Mouse (Mus musculus): Measurements from ENCODE around the gene Smim13. TPM values are rescaled to one million over a fixed set of nuclear protein-coding genes. Genes with fewer than 3 reads are reported as not detected.
A peak's percentile ranks its signal among the peaks of the same experiment; 100 is the strongest.
"Not testable (repeated sequence)": the region's sequence is repeated elsewhere in the genome, so short reads cannot be mapped to it uniquely, and the experiment has no call there.

Smim13 gene
- polyA plus RNA-seq (2017; shearing (Covaris generic)): 1 to 10 TPM; 2.3 to 4.8 (median 3.1) TPM

DNA sequence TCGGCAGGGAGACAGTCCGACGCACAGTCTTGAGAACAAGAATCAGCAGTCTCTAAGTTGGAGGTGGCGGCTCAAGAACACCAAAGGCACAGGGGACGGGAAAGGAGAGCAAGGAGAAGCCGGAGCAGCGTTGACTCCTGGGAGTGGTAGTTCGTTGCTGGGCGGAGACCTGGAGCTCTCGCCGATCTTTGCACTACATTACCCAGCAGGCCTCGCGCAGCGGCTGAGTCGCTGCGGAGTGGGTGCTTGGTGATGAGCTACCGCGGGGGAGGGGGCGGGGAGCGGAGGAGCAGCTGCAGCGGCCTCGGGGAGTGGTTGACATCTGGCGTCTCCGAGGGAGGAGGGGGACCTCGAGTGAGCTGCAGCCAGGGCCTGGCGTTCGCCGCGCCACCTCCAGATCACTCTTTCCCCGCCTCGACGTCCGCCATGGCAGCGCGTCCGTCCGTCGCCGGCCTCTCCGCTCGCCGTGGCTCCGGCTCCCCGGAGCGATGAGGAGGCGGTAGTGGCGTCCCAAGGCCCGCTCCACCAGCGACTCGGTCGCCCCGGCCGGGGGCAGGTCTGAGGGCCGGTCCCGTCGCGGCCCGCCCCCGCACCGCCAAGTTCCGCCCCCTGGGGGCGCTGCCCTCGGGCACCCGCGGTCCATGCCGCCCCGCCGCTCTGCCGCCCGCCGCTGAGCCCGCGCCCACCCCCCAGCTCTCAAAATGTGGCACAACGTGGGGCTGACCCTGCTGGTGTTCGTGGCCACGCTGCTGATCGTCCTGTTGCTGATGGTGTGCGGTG lies at the start of gene Smim13:
Gene Smim13 (plus strand): TSS at position 307 of the 780 bp plus-strand sequence.
- peak; percentile 96 for ATAC-seq

DNA sequence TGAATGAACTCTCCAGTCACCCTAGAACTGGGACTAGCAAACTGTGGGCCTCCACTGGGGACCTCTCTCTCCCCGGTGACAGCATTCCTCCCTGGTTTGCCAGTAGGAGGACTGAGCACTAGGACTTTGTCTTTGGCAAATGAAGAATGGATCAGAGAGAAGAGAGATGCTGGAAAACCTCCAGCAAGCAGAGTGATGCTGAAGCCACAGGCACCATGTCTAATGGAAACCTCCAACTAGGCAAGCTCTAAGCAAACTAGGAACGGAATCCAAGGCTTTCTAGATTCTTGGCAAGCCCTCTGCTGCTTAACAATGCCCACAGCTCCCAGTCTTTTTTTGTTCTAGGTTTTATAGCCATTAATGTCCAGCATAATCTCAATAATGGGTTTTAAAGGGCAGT lies 48.8 kb upstream of the Smim13 start:
- no peak for ATAC-seq

DNA sequence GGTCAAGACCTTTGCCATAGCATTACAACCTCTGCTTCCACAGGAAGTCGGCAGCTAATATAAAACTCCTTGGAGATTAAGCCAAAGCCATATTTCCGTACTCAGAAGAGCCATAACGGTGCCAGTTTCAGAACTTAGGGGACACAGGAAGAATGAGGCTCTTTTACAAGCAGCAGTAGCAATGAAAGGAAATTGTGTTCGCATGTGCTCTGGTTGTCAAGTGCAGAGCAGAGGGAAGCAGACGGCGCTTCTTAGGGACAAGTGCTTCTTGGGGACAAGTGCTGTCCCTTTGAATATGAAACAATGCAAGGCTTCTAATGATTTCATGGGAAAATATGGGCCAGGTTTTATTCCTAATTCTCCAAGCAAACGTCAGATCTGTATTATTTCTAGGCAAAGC lies 46.4 kb upstream of the Smim13 start:
- ATAC-seq: no peak

DNA sequence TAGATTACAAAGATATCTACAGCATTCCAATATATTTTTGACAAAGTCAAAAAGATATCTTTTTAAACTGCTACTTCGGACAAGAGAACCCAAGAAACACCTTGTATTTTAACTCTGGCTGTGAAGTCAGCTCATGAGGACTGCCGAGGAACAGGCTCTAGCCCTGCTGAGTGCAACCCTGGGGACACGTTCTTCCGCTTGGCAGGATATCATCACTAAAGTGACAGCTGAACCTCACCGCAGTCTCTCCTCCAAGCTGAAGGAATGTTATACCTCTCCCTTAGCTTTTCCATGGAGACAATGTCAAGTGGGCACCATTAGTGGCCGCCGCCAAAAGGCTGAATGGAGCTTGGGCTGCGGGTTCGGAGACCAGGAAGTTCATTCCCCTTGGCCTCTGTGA lies 46.0 kb upstream of the Smim13 start:
- no peak for ATAC-seq

DNA sequence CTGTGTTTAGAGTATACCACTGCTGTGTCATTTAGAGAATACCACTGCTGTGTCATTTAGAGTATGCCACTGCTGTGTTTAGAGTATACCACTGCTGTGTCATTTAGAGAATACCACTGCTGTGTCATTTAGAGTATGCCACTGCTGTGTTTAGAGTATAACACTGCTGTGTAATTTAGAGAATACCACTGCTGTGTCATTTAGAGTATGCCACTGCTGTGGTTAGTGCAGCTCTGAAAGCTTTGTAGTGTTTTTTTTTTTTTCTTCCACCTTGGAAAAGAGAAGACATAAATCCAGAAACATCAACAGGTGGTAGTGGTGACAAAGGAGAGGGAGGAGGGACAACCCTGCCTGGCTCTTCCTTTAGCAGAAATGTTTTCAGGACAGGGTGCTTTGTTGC lies 44.1 kb upstream of the Smim13 start:
- ATAC-seq: not testable (repeated sequence)

DNA sequence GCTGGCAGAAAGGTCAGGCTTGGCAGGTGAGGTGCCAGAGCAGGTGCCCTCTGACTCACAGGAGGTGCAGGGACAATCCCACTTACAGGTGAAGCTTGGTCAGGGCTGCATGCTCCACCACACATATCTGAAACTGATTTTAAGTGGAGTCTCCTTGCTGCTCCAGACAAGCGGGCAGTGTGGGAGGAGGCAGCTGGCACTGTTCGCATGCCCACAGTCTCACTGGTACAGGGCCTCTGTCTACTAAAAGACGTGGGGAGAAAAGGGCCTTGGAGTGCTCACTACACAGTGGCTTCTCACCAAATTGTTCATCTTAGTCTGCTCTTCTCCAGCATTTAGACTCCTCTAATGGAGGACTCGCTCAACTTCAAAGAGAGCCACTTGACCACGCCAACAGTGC lies 43.4 kb upstream of the Smim13 start:
- ATAC-seq: no peak

DNA sequence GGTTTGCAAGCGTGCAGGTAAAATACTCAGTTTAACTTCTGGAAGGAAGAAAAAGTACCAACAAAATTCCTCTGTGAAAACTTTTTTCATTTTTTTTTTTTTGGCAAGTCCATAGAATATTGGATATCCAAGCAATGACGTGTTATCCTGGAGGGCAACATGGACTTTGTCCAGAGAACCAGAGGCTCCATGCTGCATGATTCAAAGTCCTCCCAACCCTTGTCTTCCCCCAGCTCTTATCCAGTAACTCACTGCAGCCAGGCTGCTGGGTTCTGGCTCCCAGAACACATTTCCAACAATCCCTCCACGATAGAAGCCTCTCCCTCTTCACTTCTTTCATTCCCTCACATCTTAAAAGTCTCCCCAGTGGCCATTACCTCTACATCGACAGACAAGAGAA lies 38.4 kb upstream of the Smim13 start:
- ATAC-seq: no peak

DNA sequence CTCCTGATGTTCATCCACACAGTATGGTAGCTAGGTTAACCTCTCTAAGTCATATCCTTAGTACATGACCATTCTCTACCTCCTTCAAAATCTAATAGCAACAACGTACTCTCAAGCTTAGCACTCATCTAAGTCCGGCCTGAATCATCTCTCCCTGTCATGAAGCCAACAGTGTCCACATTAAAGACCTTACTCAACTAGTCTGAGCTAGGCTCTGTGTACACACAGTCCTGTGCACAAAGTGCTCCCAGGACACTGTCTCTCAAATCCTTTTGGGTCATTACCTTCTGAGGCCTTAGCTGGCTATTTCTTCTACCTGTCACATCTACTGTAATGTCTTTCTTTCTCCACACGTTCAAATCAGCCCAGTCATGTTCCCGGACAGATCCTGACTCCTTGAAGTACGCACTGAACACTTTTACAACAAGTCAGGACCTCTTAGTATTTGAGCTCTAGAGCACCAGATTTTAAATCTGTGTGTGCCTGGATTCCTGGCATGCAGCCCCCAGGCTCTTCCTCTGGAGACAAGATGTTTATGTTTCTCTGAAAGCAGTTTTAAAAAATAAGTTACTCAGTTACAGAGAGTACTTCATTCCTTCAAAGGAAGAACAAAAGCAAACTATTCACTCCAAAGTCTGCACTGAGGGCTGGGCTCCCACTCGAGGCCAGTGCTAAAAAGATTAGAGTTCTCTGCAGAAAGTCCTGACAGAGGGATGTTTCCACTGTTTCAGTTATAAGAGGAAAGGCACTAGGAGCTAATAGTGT lies 36.9 kb upstream of the Smim13 start:
- ATAC-seq: no peak

DNA sequence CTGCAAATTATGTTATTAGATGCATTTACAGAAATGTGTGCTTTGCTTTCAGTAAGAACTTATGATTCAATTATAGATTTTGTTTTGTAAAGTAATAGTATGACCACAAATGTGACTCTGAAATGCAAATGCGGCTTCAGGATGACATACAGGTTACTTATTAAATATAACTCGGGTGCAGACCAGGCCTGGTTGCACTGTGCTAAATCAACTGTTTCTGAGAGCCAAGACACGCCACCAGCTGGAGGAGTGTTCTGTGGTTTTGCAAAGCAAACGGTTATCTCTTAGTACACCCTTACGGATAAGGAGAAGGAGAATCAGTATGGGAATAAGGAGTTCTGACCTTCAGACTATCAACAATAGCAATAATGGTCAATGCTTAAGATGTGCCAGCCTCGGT lies 34.0 kb upstream of the Smim13 start:
- no peak for ATAC-seq

DNA sequence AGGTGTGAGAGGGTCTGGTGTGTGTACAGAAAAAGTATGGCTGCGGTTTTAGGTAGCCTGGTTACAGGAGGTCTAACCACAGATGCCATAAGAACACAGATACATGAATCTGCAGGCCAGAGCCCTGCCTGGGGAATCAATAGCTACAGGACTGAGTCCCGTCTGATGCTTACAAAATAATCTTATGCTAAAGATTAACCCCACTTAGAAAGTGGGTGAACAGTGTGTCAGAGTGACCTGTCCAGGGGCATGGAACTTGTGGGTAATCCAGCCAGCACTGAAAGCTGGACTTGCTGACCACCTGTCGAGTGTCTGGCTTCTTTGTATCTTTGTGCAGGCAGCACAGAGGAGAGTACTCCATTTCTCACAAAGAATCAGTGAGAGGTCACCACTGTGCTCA lies 33.4 kb upstream of the Smim13 start:
- no peak for ATAC-seq

DNA sequence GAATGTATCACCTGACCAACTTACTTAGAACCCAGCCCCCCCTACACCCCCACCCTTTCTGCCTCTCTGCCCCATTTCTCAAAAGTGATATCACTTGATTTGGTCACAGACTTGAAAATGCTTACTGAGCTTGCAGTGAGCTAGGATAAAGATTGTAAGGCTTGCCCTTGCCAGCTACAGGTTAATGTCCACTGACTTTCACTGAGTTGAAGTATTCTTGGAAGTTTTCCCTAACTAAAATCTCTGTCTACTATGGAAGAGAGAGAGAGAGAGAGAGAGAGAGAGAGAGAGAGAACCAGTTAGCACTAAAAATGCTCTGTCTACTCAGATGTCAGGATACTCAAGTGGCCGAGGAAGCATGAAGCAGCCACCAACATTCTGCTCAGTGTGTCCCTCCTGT lies 30.6 kb upstream of the Smim13 start:
- no peak for ATAC-seq

DNA sequence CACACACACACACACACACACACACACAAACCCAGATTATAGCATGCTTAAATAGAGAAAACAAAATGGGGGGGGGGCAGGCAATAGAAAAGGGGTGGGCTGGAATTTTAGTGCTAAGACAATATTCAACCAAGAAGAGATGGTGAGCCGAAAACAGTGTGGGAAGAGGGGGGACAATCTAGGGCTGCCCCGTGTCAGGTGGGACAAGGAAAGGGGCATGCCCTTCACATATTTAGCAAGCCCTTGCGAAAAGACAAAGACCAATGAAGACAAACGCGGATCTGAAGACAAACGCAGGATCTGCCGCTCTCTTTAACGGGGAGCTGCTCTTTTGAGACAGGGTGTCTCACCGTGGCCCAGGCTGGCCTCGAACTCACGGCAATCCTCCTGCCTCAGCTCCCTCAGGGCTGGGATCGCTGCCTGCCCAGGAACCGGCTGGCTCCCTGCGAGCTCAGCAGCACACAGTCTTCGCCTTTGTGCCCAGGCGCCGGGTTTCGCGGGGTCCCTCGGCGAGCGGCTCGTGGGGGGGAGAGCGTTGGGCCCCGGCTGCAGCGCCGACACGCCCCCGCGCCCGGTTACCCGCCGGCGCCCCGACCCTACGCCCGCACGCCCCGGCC lies 29.8 kb upstream of the Smim13 start:
- ATAC-seq: no peak

DNA sequence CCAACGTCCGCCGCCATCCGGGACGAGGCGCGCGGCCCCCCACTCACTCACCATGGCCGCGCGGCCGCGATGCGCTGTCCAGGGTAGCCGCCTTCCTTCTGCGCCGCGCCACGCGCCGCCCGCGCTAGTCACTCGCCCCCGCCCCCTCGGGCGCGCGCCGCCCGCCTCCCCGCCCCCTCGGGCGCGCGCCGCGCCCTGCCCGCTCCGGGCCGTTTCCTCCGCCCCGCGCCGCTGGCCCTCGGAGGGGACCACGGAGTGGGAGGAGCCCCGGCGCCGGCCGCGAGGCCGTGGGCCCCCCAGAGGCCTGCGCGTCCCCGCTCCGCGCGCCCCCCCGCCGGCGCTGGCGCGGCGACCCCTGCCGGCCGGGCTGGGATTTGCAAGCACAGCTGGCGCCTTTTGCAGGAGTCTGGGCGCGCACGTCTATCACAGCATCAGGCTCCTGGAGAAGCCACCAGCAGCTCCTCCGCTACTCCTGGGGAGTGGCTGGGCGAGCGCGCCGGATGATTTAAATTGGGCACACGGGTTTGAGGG lies 29.3 kb upstream of the Smim13 start, which contains the start of gene Elovl2:
Gene Elovl2 (minus strand): TSS at position 102 of the 531 bp plus-strand sequence.
- ATAC-seq: peak; percentile 67

DNA sequence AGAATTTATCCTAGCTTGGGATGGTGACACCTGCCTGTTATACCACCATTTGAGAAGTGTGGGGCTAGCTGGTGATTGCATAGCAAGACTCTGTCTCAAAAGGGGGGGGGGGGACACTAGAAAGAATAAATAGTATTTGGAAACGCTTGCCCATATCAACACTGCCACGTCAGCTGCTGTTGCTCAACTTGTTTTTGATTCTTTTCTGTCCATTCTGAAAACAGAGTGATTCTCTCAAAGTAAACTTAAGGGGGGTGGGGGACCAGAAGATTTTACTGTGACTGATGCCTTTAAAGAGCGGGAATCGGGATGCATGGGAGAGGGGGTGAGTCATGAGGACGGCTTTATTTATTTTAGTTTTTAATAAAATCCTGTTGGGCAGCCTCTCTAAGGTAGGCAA lies 23.1 kb upstream of the Smim13 start:
- no peak for ATAC-seq

DNA sequence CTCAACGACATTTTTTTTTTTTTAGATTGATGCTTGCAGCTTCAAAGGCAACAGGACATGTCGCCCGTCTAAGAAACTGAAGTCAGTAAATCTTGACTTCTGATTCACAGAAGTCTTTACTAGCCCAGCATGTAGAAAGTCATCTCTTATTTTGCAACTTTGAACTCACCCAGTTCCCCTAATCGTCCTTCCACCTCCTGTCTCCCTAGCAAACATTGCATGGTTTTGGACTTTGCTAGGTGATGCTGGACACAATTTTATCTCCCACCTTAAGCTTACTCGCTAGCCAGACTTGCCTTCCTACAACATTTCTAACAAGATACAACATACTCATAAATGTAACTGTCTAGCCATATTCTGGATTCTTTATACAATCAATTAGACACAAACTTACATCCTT lies 21.6 kb upstream of the Smim13 start:
- ATAC-seq: no peak

DNA sequence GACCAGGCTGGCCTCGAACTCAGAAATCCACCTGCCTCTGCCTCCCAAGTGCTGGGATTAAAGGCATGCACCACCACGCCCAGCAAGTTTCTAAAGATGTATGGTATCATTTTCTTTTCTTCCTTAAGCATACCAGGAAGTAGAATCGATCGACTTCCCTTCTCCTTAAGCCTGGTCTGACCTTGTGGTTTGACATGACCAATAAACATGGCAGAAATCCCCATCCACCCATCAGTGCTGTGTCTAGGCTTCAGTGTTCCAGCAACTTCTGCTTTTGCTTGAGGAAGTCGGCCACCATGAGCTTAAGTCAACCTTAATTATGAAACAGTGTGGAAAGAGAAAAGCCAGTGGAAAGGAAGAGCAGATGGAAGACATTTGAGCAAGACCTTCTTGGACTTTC lies 19.4 kb upstream of the Smim13 start:
- no peak for ATAC-seq

DNA sequence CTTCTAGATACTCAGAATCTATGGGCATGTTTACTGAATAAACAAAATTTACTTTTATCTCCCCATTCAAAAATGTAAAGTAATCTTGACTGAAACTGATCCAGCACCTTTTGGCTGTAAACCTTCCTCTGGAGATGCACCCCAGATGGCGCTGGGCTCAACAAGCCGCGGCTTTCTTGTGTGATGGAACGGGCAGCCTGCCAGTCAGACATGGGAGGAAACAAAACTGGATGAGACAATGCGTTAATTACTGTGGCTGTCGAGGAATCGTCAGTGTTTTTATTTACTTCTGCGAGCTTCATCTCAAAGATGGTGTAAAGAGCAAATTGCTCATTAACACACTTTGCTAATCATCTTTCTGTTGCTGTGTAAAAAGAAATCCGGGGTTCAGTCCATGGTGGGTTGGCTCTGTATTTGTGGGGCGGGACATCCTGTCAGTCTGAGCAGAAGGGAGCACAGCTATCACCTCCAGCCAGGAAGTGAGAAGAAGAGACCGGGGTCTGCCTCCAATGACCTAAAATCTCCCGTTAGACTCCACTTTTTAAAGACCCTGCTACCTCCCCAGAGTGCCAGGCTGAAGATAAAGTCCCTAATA lies 18.2 kb upstream of the Smim13 start:
- no peak for ATAC-seq

DNA sequence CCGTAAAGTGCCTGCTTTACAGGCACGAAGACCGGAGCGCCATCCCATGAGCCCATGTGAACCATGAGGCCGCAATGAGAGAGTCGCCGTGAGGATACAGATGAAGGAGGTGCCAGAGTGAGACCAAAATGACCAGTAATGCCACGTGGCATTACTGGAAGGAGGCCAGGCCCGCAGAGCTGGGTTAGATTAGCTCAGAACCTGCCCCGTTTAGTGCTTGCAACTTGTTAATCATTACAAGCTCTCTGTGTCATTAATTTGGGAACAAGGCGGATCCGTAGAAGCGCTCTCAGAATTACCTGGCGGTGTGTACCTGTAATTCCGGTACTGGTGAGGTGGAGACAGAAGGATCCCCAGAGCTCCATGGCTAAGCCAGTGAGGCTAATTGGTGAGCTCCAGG lies 17.4 kb upstream of the Smim13 start:
- ATAC-seq: no peak

DNA sequence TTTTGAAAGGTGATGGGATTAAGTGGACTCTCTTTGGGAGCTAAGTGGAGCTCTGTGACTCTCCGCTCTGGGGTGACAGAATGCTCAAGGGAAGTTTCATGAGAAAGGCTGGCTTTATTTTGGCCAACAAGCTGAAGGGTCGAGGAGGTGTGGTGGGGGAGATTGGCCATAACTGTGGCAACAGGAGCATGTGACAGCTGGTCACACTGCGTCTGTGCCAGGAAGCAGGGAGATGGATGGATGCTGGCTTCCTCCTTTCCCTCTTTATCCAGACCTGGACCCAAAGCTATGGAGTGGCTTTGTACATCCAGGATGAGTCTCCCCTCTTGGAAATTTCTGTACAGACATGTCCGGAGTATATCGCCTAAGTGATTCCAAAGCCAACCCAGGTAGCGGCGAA lies 16.4 kb upstream of the Smim13 start:
- no peak for ATAC-seq

DNA sequence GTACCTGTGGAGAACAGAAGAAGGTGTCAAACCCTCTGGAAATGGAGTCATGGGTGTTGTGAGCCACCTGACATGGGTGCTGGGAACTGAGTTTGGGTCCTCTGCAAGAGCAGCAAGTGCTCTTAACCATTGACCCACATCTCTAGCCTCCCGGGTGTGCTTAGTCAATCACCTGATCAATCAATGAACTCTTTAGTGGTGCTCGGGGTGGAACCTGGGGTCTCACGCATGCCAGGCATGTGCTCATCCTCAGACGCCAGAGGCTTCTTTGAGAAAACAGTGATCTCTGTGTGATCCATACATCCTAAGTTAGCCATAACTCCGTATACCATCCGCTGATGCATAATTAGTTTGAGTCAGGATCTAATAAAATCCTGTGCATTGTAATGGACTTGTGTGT lies 14.5 kb upstream of the Smim13 start:
- ATAC-seq: no peak

DNA sequence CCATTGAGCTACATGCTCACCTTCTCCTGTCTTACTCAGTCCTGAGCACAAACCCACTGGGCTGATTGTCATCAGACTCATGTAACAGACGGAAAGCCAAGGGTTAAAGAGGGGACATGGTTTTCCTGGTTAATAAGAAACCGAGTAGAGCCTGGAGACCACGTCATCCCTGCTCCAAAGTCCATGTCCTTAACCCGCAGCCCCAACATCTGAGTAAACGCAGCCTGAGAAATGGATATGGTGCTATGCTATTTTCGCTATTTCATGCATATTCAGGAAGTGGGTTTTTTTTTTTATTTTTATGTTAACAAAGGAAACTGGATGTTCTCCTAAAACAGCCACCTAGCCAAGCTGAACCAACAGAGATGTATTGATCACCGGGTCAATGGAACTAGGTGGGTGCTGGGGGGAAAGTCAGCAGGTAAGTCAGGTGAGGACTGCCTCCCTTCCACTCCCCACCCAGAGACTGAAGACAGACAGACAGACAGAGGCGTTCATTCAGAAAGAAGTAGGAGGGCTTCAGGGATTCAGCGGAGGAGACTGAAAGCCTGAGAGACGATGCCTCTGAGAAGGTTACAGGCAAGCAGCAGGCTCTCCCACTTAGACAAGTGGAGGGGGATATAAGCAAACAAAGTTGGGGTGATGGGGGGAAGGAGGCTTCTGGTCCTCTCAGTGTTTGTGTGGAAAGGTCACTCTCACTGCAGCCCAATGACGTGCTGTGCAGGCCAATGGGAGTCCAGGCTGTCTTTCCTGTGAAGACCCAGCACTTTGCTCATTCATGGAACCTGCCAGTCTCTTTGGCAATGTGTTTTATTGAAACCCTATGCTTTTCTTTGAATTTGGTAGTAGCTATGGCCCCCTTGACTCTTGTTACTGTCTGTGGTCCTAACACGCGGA lies 13.6 kb upstream of the Smim13 start:
- ATAC-seq: no peak
